Mouse (Mus musculus) liver, embryonic 11.5 days (tissue): ENCODE results near the gene C2cd4a. TPM values are rescaled to one million over a fixed set of nuclear protein-coding genes. Genes with fewer than 3 reads are reported as not detected.

Experiments
- ATAC-seq: fragments of 200-750 bp; cut with Nextera tagmentation; replicated peaks from 2 replicates; pipeline ENCODE4 v1.8.0; 2017; ENCODE audit warnings: moderate number of reproducible peaks, mild to moderate bottlenecking, moderate TSS enrichment, moderate library complexity; ENCODE audit not compliant: low FRiP score
- DNase-seq: peaks from one replicate; pipeline ENCODE4 v3.0.0-alpha.2; 2017; ENCODE audit warnings: low spot score
- H3K27ac ChIP-seq: fragments of 300-500 bp; sonication (generic); 2 replicates; pipeline ENCODE4 v1.5.1; 2014; ENCODE audit warnings: mild to moderate bottlenecking, low read depth, low read length, control low read depth
- H3K27me3 ChIP-seq: fragments of 300-500 bp; sonication (generic); replicated peaks from 2 replicates; pipeline ENCODE4 v1.6.1; 2014; ENCODE audit warnings: low read length, mixed read lengths; ENCODE audit not compliant: control insufficient read depth, insufficient read depth
- H3K36me3 ChIP-seq: fragments of 300-500 bp; sonication (generic); 2 replicates; pipeline ENCODE4 v1.6.1; 2014; ENCODE audit warnings: mild to moderate bottlenecking, low read length, moderate library complexity, mixed read lengths; ENCODE audit not compliant: control insufficient read depth, insufficient read depth
- H3K4me1 ChIP-seq: fragments of 300-500 bp; sonication (generic); replicated peaks from 2 replicates; pipeline ENCODE4 v1.6.1; 2014; ENCODE audit warnings: low read length, mixed read lengths; ENCODE audit not compliant: control insufficient read depth, insufficient read depth
- H3K4me2 ChIP-seq: fragments of 300-500 bp; sonication (generic); 2 replicates; pipeline ENCODE4 v1.6.1; 2014; ENCODE audit warnings: mild to moderate bottlenecking, control low read depth, moderate library complexity
- H3K4me3 ChIP-seq: fragments of 300-500 bp; sonication (generic); 2 replicates; pipeline ENCODE4 v1.5.1; 2014; ENCODE audit warnings: low read depth, low read length, control low read depth
- H3K9ac ChIP-seq: fragments of 300-500 bp; sonication (generic); 2 replicates; pipeline ENCODE4 v1.6.1; 2014; ENCODE audit warnings: low read depth, low read length, control low read depth
- H3K9me3 ChIP-seq: fragments of 300-500 bp; sonication (generic); 2 replicates; pipeline ENCODE4 v1.6.1; 2016; ENCODE audit warnings: low read length, inconsistent platforms, mixed read lengths; ENCODE audit not compliant: control insufficient read depth
- WGBS: fragments of 180-500 bp; shearing (Covaris S2); extraction: QIAGEN DNeasy Blood & Tissue Kit; methylation state at CpG from one replicate; pipeline ENCODE4 v1.1.7; 2014; 5-methylcytosine and 5-hydroxymethylcytosine counted together
- polyA plus RNA-seq: library from polyadenylated mRNA; unstranded; fragments of >200 nt; fragmentation: Nextera tagmentation; extraction: Ambion mirVana; gene quantifications from 2 replicates; pipeline ENCODE4 v1.2.1, GENCODE M21; 2014

Gene C2cd4a
- polyA plus RNA-seq, 1 experiment from 2014 or later: 2.6 TPM

DNA sequence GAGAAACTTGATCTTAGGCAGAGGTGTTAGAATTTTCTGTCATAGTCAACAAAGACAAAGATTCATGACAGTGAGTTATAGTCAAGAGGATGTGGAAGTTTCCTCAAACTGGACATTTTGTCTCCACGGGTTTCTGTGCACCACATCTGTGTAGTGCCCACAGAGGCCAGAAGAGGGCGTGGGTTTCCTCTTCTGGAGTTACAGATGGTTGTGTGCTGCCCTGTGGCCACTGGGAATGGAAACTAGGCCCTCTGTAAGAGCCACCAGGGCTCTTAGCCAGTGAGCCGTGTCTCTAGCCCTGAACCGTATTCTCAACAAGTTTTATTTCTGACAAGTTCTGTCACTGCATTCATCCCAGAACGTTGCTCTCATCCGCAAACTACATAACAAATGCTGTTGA, 21.6 kb downstream of the C2cd4a start:
- Histone ChIP-seq H3K27me3 (no peaks in the 10 kb centered on the region), H3K9me3 (no peaks in the 10 kb centered on the region), H3K9ac (no peak overlapping the region), H3K4me3 (no peak overlapping the region), H3K27ac (no peak overlapping the region), H3K4me1 (peaks cover 3% of the 10 kb centered on the region; the same call in 1 of the 2 replicates), H3K4me2 (no peak overlapping the region), H3K36me3 (no peaks in the 10 kb centered on the region)
- ATAC-seq: no peak
- DNase-seq: no peak
- 66% methylated on average over 6 of the region's 6 CpGs for WGBS

DNA sequence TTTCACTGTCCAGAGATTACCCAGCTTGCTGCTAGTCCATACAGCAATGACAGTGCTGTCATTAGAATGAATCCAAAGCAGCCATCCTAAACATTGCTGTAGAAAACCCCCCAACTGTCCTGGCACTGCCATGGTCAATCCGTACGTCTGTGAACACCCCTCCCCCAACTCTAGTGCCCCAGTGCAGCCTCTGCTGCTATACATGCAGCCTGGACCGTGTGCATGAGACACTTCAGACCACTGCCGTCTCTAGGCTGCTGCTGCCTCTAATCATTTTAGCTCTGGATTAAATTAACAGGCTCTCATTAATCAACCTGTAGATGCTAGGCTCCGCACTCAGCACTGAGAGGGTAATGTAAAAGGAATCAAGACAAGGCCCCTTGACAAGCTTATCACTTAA, 25.1 kb downstream of the C2cd4a start:
- H3K9ac ChIP-seq: no peak overlapping the region
- H3K27ac ChIP-seq: no peak overlapping the region
- no peaks in the 10 kb centered on the region for H3K36me3 ChIP-seq
- WGBS: 53% methylated on average over 5 of the region's 5 CpGs
- no peaks in the 10 kb centered on the region for H3K27me3 ChIP-seq
- H3K4me1 ChIP-seq: no peaks in the 10 kb centered on the region; the same call in 1 of the 2 replicates
- DNase-seq (no peak), ATAC-seq (no peak)
- no peaks in the 10 kb centered on the region for H3K9me3 ChIP-seq
- no peak overlapping the region for H3K4me3 ChIP-seq
- H3K4me2 ChIP-seq: no peak overlapping the region

DNA sequence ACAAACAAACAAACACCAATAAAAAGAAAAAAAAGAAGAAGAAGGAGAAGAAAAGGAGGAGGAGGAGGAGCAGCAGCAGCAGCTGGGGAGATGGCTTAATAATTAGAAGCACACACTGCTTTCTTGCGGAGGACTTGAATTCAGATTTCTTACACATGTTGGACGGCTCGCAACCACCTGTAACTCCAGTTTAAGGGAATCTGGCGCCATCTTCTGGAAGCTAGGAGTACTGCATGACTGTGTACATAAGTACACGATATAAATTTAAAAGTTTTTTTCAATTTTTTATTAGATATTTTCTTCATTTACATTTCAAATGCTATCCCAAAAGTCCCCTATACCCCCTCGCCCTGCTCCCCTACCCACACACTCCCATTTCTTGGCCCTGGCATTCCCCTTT, 29.9 kb downstream of the C2cd4a start:
- 27% methylated on average over 6 of the region's 6 CpGs for WGBS
- DNase-seq (no peak), ATAC-seq (no peak)
- no peaks in the 10 kb centered on the region; the same call in 1 of the 2 replicates for H3K4me1 ChIP-seq
- no peak overlapping the region for H3K4me3 ChIP-seq
- no peaks in the 10 kb centered on the region for H3K27me3 ChIP-seq
- H3K36me3 ChIP-seq: no peaks in the 10 kb centered on the region
- H3K9ac ChIP-seq: no peak overlapping the region
- no peak overlapping the region for H3K4me2 ChIP-seq
- no peak overlapping the region for H3K27ac ChIP-seq
- no peaks in the 10 kb centered on the region for H3K9me3 ChIP-seq

DNA sequence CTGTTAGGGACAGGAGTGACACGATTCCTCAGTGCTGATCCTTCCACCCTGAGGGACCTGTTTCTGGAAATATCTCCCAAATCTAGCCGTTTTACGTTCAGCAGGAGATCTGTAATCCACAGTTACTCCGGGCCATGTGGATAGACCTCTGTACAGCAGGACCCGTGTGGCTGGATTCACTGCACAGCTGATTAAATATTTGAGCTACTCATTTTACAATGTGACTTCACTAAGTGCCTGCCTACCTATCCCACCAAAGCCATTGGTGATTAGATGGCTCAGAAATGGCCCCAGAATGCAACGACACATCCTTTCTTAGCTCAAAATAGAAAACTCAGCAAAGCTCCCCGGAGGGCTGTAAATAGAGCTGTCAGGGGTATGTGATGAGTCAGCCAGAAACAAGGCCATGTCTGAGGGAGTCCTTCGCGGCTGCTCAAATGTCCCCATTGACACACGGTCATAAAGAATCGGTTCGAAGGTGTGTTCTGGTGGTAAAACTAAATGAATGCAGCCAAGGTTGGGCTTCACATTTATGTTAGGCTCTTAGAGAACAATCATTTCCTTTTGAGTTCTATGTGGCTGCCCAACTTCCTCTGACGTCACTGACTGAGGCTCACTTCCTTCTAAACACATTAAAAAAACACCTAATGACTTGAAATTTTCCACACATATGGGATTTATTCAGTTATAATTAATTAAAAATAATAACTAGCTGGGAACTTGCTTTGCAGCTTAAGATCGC, 32.9 kb downstream of the C2cd4a start:
- Histone ChIP-seq H3K9ac (no peak overlapping the region), H3K36me3 (no peaks in the 10 kb centered on the region), H3K27me3 (no peaks in the 10 kb centered on the region; the same call in 1 of the 2 replicates), H3K4me2 (no peak overlapping the region), H3K4me3 (no peak overlapping the region), H3K27ac (no peak overlapping the region), H3K4me1 (no peaks in the 10 kb centered on the region), H3K9me3 (no peaks in the 10 kb centered on the region)
- DNase-seq (no peak), ATAC-seq (no peak)
- WGBS: 64% methylated on average over 14 of the region's 14 CpGs

DNA sequence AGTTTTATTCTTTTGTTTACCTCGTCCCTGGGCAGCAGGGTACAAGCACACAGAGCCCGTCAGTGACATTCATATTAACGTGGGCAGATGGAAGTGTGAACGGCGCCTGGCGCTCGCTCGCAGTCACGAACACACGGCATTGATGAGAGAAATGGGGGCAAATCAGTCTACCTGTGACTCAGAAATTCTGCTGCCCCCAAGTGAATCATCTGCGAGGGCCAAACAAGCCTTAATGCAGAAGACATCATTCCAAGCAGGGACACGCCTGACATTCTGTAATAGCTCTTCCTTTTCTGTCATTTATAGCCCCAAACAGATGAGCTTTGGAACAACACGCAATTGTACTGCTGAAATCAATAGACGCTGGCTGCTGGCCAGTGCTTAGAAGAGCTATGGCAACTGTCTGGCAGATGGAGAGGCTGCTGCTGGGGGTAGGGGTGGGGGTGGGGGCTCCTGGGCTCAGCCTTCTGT, 36.9 kb downstream of the C2cd4a start:
- H3K4me1 ChIP-seq: no peaks in the 10 kb centered on the region
- WGBS: 76% methylated on average over 14 of the region's 14 CpGs
- DNase-seq (no peak), ATAC-seq (no peak)
- no peaks in the 10 kb centered on the region for H3K36me3 ChIP-seq
- no peak overlapping the region for H3K9ac ChIP-seq
- H3K4me2 ChIP-seq: no peak overlapping the region
- no peaks in the 10 kb centered on the region for H3K9me3 ChIP-seq
- H3K4me3 ChIP-seq: no peak overlapping the region
- no peaks in the 10 kb centered on the region; the same call in 1 of the 2 replicates for H3K27me3 ChIP-seq
- no peak overlapping the region for H3K27ac ChIP-seq

DNA sequence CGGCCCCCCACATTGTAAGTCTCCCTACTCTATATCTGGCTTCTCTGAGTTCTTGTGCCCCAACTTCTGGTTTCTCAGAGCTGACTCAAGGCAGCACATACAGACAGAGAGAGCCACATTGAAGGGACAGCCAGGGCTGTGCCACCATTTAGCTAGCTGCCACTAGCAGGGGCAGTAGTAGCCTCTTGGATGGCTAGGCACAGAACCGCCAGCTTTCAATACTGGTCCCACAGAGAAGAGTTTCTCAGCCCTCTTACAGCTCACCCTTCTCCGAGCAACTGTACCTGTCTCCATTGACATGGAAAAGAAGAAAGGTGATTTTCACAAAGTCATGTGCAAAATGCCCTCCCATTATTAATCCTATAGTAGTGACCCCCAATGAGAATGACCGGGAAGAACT, 37.5 kb downstream of the C2cd4a start:
- Histone ChIP-seq H3K27ac (no peak overlapping the region), H3K9ac (no peak overlapping the region), H3K36me3 (no peaks in the 10 kb centered on the region), H3K9me3 (no peaks in the 10 kb centered on the region), H3K4me1 (no peaks in the 10 kb centered on the region), H3K4me3 (no peak overlapping the region), H3K27me3 (no peaks in the 10 kb centered on the region; the same call in 1 of the 2 replicates), H3K4me2 (no peak overlapping the region)
- WGBS: 86% methylated on average over 4 of the region's 4 CpGs
- no peak for ATAC-seq
- DNase-seq: no peak

DNA sequence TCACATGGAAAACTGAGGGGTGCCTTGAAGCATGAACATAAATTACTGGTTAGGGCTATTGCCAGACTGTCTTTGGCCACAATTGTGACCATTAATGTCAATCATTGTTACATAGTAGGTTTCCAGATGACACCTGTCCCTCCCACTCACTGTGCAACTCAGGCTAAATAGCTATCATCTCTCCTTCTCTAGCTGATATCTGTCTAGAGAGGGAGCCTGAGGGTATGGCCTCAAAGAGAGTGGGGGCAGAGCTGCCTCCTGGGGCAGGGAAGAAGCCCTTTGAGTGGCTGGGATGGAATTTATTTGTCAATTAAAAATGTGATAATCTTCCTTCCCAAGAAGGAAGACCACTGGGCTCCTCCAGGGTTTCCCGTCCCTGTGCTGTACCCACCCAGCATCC, 37.9 kb downstream of the C2cd4a start:
- Histone ChIP-seq H3K27me3 (no peaks in the 10 kb centered on the region; the same call in 1 of the 2 replicates), H3K4me1 (no peaks in the 10 kb centered on the region), H3K27ac (no peak overlapping the region), H3K9ac (no peak overlapping the region), H3K9me3 (no peaks in the 10 kb centered on the region), H3K4me3 (no peak overlapping the region), H3K4me2 (no peak overlapping the region), H3K36me3 (no peaks in the 10 kb centered on the region)
- DNase-seq (no peak), ATAC-seq (no peak)
- 81% methylated on average over 1 of the region's 1 CpGs for WGBS

DNA sequence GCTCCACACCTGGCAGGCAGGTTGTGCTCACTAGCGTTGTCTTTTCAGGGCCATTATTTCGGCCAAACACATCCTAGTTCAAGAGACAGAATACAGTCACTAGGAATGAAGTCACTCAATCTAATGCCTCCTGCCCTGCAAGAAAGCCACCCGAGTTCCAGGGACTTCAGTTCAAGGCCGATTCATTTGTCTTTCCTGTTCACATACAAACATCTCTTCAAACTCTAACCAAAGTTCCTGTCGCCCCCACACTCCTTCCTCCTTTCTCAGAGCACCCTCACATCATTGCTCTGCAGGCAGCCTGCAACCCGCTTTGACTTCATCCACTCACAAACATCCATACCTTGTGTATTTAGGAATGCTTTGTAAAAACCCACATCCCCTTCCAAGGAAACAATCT, 38.6 kb downstream of the C2cd4a start:
- 55% methylated on average over 6 of the region's 6 CpGs for WGBS
- Histone ChIP-seq H3K27me3 (no peaks in the 10 kb centered on the region; the same call in 1 of the 2 replicates), H3K4me3 (no peak overlapping the region), H3K4me2 (no peak overlapping the region), H3K9ac (no peak overlapping the region), H3K9me3 (no peaks in the 10 kb centered on the region), H3K4me1 (no peaks in the 10 kb centered on the region), H3K36me3 (no peaks in the 10 kb centered on the region), H3K27ac (no peak overlapping the region)
- no peak for ATAC-seq
- no peak for DNase-seq

DNA sequence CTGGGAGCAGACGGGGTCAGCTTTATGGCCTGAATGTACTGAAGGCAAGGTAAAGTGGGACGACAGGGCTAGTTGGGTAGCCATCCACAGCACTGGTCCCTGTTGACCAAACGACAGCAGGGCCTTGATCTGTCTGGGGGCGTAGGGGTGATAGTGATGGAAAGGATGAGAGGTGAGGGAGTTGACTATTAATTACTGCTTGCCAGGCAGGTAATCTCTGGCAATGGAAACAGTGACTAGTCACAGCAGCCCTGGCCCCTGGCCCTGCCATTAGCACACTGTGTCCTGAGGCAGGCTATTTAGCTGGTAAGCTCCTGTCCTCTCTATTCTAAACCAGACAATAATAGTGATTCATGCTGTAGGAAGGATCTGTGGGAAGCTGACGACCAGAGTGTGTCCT, 39.7 kb downstream of the C2cd4a start:
- H3K27ac ChIP-seq: no peak overlapping the region
- H3K4me1 ChIP-seq: no peaks in the 10 kb centered on the region
- ATAC-seq: no peak
- no peak overlapping the region for H3K9ac ChIP-seq
- no peaks in the 10 kb centered on the region; the same call in 1 of the 2 replicates for H3K27me3 ChIP-seq
- no peak overlapping the region for H3K4me3 ChIP-seq
- H3K4me2 ChIP-seq: no peak overlapping the region
- H3K36me3 ChIP-seq: no peaks in the 10 kb centered on the region
- H3K9me3 ChIP-seq: no peaks in the 10 kb centered on the region
- no peak for DNase-seq
- WGBS: 59% methylated on average over 5 of the region's 5 CpGs
